Mouse (Mus musculus): ENCODE measurements around the gene Wdr27. TPM values are rescaled to one million over a fixed set of nuclear protein-coding genes. Genes with fewer than 3 reads are reported as not detected.

Wdr27 gene
- total RNA-seq, 4 experiments from 2014 or later: 3.5 to 9.7 (median 6.9) TPM

DNA sequence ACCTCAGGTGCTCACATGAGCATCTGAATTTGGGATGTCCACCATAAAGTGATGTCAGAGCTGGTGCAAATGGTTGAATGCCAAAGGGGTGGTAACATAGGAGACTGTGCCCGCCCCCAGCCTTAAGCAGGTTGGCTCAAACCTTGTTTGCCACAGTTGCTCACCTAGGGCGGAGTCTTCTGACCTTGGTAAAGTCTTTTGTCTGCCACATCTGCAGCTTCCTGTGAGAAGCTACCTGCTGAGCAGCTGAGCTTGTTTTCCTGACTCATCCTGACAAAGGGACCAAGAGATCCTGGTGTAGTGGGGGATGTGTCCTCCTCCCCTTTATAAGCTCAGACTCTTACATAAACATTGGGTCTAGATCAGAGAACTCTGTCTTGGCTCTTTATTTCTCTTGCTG lies 125.0 kb downstream of the Wdr27 start:
- DNase-seq: no peak

DNA sequence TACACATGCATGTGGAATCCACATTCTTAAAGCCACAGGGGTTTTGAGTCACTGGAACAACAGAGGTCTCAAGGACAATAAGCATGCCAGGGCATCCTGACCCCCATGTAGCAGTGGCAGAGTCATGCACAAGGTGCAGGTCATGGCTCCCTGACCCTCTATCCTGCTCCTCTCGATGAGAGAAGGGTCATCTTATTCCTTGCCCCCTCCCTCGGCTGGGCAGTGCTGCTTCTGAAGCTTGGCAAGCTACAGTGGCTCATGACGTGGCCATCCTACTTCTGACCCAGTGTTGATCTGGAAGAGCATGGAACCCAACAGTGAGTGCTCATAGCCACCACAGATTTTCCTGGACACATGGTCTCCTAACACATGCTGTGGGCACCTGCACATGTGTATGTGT lies 126.9 kb downstream of the Wdr27 start:
- no peak for DNase-seq

DNA sequence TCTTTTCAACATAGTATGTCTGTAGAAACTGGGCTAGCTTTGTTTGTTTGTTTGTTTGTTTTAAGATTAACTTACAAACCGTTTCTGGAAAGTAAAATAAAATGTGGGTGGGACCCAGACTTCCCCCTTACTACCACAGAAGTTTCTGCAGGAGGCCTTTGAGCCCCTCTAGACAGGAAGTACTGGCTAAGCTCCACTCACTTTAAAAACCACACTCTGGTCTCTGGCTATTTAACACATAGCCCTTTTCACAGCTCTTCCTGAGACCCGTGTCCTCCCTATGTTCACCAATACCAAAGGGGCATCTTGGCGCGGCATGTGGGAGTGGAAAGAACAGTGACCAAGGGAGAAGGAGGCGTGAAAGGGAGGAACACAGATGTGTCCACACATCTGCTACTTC lies 127.7 kb downstream of the Wdr27 start:
- DNase-seq: no peak

DNA sequence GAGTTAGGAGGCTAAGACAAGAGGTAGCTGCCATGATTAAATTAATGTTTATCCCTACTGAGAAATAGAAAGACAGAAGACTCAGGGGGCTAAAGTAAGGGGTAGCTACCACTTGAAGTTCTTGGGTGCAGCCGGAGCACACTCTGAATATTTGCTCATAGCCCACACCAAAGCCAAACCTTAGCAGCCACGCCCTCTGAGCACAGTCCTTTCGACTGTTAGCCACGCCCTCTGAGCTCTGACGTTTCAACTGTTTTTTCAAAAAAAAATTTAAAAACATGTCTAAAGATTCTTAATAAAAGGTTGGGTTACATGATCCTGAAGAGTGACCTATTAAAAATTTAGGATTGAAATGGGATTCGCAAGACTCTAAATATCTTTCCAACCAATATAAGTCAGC lies 130.3 kb downstream of the Wdr27 start:
- no peak for DNase-seq

DNA sequence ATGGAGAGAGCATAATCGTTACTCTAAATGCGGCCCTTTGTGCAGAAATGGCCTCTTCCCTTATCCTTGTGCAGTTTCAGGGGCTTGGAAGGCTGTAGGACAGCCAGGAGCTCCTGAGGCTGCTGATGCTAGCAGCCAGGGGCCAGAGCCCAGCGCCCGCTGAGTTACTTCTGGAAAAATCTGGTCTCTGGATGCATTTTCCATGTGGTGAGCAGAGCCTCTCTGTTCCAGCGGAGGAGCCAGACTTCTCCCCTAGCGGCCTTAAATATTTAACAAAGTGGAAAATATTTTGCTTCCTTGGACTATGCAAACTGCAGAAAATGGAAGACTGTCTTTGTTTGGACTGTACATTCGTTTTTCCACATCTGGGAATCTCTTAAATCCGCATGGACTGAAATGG lies 130.9 kb downstream of the Wdr27 start:
- no peak for DNase-seq

DNA sequence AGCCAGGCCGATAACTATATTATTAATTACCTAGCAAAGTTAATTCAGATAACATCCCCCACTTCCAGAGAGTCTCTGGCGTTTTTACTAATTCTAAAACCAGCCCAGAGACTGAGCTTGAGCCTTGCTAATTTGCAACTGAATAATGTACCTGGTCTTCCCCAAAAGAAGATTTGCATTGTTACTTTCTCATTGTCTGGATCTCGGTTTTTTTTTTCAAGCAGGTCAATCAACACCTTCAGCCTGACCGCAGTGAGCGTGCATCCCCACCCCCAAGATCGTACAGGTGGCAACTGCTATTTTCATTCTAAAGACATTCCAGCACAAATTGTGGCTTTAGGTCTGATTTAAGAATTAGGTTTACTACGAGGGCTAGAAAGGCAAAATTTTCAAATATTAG lies 136.2 kb downstream of the Wdr27 start:
- DNase-seq: no peak

DNA sequence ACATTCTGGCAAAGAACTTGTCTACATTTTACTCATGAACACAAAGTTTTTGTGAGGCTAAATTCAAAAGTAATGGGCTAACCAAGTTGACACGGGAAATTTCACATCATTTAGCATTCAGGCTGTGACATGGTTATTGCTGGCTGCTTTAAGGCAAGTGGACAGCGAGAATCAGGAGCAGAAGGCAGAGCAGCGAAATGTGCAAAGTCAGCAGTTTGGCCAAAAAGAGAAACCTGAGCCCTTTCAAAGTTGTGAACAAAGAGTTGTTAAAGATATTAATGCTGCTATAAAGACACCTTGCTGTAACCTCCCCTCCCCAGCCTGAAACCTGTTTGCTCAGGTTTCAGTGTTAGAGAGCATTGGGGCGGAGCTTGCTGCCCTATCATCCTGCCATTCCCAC lies 143.7 kb downstream of the Wdr27 start:
- no peak for DNase-seq

DNA sequence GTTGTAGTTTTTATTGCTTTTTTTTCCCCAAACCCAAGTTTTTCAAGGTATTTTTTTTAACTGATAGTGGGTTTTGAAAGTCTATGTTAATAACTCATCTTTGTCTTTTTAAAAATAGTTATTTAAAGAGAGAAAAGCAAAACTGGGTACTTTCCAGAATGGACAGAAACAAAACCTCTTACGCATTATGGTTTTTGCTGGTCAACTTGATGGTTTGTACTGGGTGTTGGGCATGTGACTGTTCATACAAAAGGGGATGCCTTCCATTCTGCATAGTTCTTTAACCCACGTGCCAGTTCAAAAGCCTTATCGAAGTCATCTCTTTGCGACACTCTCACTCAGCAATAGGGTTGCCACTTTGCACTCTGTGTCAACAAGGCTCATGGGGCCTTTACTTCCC lies 147.9 kb downstream of the Wdr27 start:
- DNase-seq: no peak

DNA sequence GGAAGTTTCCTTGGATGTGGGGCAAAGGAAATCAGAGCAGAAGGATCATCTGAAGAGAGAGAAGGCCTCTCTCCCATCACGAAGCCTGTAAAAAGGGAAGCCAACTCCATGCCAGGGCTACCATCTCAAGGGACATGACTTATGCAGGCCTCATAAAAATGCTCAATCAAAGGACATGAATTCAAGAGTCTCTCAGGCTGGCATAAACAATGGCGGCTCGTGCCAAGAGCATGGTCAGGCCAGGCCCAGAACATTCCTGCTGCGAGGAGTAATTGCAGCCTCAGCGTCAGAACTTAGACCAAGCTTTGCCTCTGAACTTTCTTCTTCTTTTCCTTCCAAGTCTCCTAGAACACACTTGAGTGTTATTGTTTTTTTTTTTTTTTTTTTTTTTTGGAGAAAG lies 163.6 kb downstream of the Wdr27 start:
- DNase-seq: peak; percentile 12

DNA sequence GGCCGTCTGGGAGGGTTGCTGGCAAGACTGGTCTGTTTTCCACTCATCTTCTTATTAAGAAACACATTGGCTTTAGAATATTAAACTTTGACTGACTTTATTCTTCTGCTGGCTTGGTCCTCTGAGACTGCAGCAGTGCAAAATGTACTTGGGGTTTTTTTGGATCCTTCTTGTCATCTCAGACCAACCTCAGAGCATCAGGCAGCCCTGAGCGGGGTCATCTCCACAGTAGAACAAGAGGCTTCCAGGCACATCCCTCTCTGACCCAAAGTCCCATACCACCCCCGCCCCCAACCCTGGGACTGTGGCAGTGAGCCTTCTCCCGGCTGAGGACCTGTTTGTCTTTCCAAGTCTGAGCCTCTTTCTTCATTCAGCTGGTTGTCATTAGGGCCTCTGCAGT lies 171.6 kb downstream of the Wdr27 start:
- no peak for DNase-seq

DNA sequence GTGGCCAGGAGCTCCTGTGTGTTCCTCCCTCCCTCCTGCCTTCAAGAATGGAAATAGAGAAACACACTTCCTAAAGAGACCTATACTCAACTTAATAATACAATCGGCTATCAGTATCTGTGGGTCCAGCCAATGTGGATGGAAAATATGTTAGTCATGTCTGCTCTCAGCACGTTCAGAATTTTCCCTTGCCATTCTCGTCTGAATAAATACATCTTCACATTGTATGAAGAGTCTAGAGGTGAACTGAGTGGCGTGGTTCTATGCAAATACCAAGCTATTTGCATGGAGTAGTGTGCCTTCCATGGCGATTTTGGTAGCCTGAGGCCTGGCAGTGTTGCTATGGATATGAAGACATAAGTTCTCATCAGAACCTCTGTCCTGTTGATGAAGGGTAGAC lies 172.6 kb downstream of the Wdr27 start:
- no peak for DNase-seq

Other genes with a start within 250 kb of the Wdr27 start
- 1 to 10 TPM; 3.5 to 5.4 (median 3.8) TPM for gene Thbs2, start 248.9 kb downstream of the Wdr27 start, total RNA-seq (2022)
- 10 to 100 TPM; 24.5 to 49.4 (median 38.0) TPM for gene 1600012H06Rik, start within 50 bp of the Wdr27 start, total RNA-seq (2022)
- 10 to 100 TPM; 47.7 to 55.8 (median 50.2) TPM for gene Phf10, start 18.1 kb upstream of the Wdr27 start, total RNA-seq (2022)
- gene 9030025P20Rik, start 35.3 kb upstream of the Wdr27 start, total RNA-seq (2022): 10 to 100 TPM in 2 of 4 experiments, 1 to 10 TPM in 2; 5.1 to 13.6 (median 9.7) TPM
- gene Gm3417, start 35.6 kb upstream of the Wdr27 start, total RNA-seq (2022): not detected
- 1 to 10 TPM; 4.0 to 7.9 (median 5.5) TPM for gene Gm3435, start 67.0 kb upstream of the Wdr27 start, total RNA-seq (2022)
- 100 to 1,000 TPM in 1 of 4 experiments, 10 to 100 TPM in 3; 50.9 to 112 (median 71.7) TPM for gene Ermard, start 98.0 kb upstream of the Wdr27 start, total RNA-seq (2022)
- 1 to 10 TPM in 2 of 4 experiments, under 1 TPM in 2; 0.41 to 4.8 (median 1.6) TPM for gene Tcte3, start 98.3 kb upstream of the Wdr27 start, total RNA-seq (2022)
- gene Gm3448, start 98.4 kb upstream of the Wdr27 start, total RNA-seq (2022): 1 to 10 TPM; 4.1 to 8.1 (median 5.4) TPM

Measured in adrenal gland, adult 8-10 months (tissue).